Mouse (Mus musculus) ES-Bruce4 (cell line): ENCODE data around the gene Coasy.

ENCODE experiments used
- CTCF ChIP-seq: IDR thresholded peaks from one replicate; pipeline ENCODE4 v1.8.1; 2011; ENCODE audit warnings: low read depth, low read length
- POLR2A ChIP-seq: IDR thresholded peaks from one replicate; pipeline ENCODE4 v1.8.1; 2011; ENCODE audit warnings: low read length; ENCODE audit not compliant: insufficient read depth

DNA sequence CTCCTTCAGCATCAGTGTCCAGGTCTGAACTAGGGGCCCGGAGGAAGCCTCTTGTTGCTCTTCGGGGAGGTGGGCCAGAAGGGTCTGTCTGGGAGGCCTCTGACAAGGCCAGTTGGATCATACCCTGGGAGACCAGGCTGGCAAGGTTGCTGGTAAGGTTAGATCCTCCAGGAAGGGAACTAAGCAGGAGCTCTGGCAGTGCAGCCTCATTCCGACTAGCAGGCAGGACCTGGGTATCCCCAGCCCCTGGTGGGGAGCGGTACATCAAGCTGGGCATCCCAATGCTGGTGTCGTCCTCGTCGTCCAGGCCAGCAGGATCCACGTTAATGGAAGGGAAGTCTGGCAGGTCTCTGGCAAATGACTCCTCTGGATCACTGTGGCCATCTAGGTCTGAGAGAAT, 15.9 kb downstream of the Coasy start:
- no peak for TF ChIP-seq POLR2A
- TF ChIP-seq CTCF = no peak
